ENCODE assay signal across 8 mouse cellular contexts in genomic region chrX:152232781-152233763, GRCm38 (mm10). TPM values are rescaled to one million over a fixed set of nuclear protein-coding genes. Genes with fewer than 3 reads are reported as not detected.
DNase-seq lines count a peak whose midpoint lies in the region; ATAC-seq lines count a peak whose summit lies in the region.

Kdm5c (plus strand) TSS chrX:152233020.

- peak; percentile 99 for ATAC-seq in forebrain, embryonic 14.5 days
- peak; percentile 98 for ATAC-seq in neural tube, embryonic 15.5 days (ENCODE audit: low FRiP score)

- peak within 1 kb of the TSS; percentile 83 for H3K4me2 ChIP-seq in forebrain, embryonic 14.5 days (ENCODE audit: low read length)
- H3K4me2 ChIP-seq in neural tube, embryonic 15.5 days, result peak within 1 kb of the TSS; percentile 75

- WGBS in forebrain, embryonic 14.5 days, result 2% methylated on average over 69 of the region's 69 CpGs
- WGBS in neural tube, embryonic 15.5 days, result under 1% methylated on average over 68 of the region's 69 CpGs

- intact Hi-C loops in heart, postnatal 14 days (cut with DNase I), result no loop called here

- peak; percentile 99 for DNase-seq in ES-CJ7 (ENCODE audit: low read depth, low spot score)
- peak; percentile 99 for DNase-seq in cerebellum, adult 11 months
- peak; percentile 99 for DNase-seq in forebrain, embryonic 14.5 days (ENCODE audit: low spot score)
- DNase-seq in heart, postnatal 14 days, result peak; percentile 93 to 97
- peak; percentile 94 for DNase-seq in layer of hippocampus, adult 11-12 months (ENCODE audit: low spot score)
- peak; percentile 95 to 99 for DNase-seq in lung, adult 18-20 months
- DNase-seq in testis, postnatal 14 days (ENCODE audit: low spot score), result peak; percentile 94

- no peaks in the 10 kb centered on the region for H3K9me3 ChIP-seq in forebrain, embryonic 14.5 days (replicated peaks; ENCODE audit: control insufficient read depth, low read length)
- H3K9me3 ChIP-seq in neural tube, embryonic 15.5 days (replicated peaks), result no peaks in the 10 kb centered on the region

- peak within 1 kb of the TSS; percentile 65 for H3K27ac ChIP-seq in forebrain, embryonic 14.5 days (ENCODE audit: low read depth, low read length)
- peak within 1 kb of the TSS; percentile 84 for H3K27ac ChIP-seq in neural tube, embryonic 15.5 days (replicated peaks)

- peaks cover 9% of the 10 kb centered on the region; the same call in 1 of the 2 replicates for H3K36me3 ChIP-seq in forebrain, embryonic 14.5 days (ENCODE audit: control insufficient read depth, insufficient read depth, low read length)
- peaks cover 7% of the 10 kb centered on the region; the same call in 1 of the 2 replicates for H3K36me3 ChIP-seq in neural tube, embryonic 15.5 days

- peak within 1 kb of the TSS; percentile 88 for H3K9ac ChIP-seq in forebrain, embryonic 14.5 days (ENCODE audit: low read length)
- H3K9ac ChIP-seq in neural tube, embryonic 15.5 days (replicated peaks), result peak within 1 kb of the TSS; percentile 83

- H3K27me3 ChIP-seq in forebrain, embryonic 14.5 days (replicated peaks; ENCODE audit: control insufficient read depth, insufficient read depth, low read length), result no peaks in the 10 kb centered on the region
- H3K27me3 ChIP-seq in neural tube, embryonic 15.5 days (replicated peaks), result 0 out of 2 replicates have a peak, but pooled peaks cover 4% of the 10 kb centered on the region

- H3K4me1 ChIP-seq in forebrain, embryonic 14.5 days (ENCODE audit: control insufficient read depth, insufficient read depth, low read length), result peaks cover 12% of the 10 kb centered on the region
- H3K4me1 ChIP-seq in neural tube, embryonic 15.5 days, result peaks cover 19% of the 10 kb centered on the region

- H3K4me3 ChIP-seq in forebrain, embryonic 14.5 days (ENCODE audit: low read depth, low read length), result peak within 1 kb of the TSS; percentile 81
- H3K4me3 ChIP-seq in neural tube, embryonic 15.5 days (replicated peaks), result peak within 1 kb of the TSS; percentile 89

RNA-seq across cellular contexts. Expression of gene Kdm5c, which starts in this region (rescaled TPM):
- polyA plus RNA-seq in forebrain, embryonic 14.5 days (2014; fragmentation: Nextera tagmentation; extraction: Ambion mirVana), result 19.0 and 25.6 TPM in 2 replicates
- 10 to 100 TPM; 41.4 to 61.8 TPM for total RNA-seq in heart, postnatal 14 days (2021)
- polyA plus RNA-seq in neural tube, embryonic 15.5 days (2015; fragmentation: Nextera tagmentation; extraction: Ambion mirVana), result 27.3 and 29.4 TPM in 2 replicates

Comparison
In these comparisons a context has a peak if more than half of its experiments do, and no peak if none do; other contexts are left out.
1. Peak in every context shown above with its lines: DNase-seq, ATAC-seq, H3K4me3 ChIP-seq and H3K27ac ChIP-seq.